Mouse (Mus musculus) MEL (cell line): Measurements from ENCODE around the gene Rhoh.

Experiments
- CHD2 ChIP-seq: IDR thresholded peaks from 2 replicates; pipeline ENCODE4 v1.6.1; 2011; ENCODE audit warnings: low read length, improper control_type of control experiment
- CTCF ChIP-seq, 3 experiments: IDR thresholded peaks in 2 of 3; conservative IDR thresholded peaks in 1 of 3; 2 replicates each; pipeline ENCODE4 v1.5.1; 2011 to 2012; ENCODE audit warnings: low read length in 3 of 3, low read depth in 2 of 3, mild to moderate bottlenecking in 2 of 3, improper control_type of control experiment in 1 of 3, inconsistent platforms in 1 of 3, mixed read lengths in 1 of 3, moderate library complexity in 1 of 3; ENCODE audit not compliant: control insufficient read depth in 1 of 3, insufficient read depth in 1 of 3, poor library complexity in 1 of 3, severe bottlenecking in 1 of 3
- E2F4 ChIP-seq: IDR thresholded peaks from 2 replicates; pipeline ENCODE4 v1.6.1; 2011; ENCODE audit warnings: low read depth, low read length, improper control_type of control experiment, borderline replicate concordance
- EP300 ChIP-seq, 2 experiments: IDR thresholded peaks; 2 replicates each; pipeline ENCODE4 v1.6.1; 2011; ENCODE audit warnings: improper control_type of control experiment in 2 of 2, low read length in 2 of 2, low read depth in 1 of 2, mild to moderate bottlenecking in 1 of 2
- HCFC1 ChIP-seq: IDR thresholded peaks from 2 replicates; pipeline ENCODE4 v1.6.1; 2012; ENCODE audit warnings: low read depth, mild to moderate bottlenecking, inconsistent platforms, low read length, improper control_type of control experiment, moderate library complexity
- JUND ChIP-seq: IDR thresholded peaks from 2 replicates; pipeline ENCODE4 v1.6.1; 2011; ENCODE audit warnings: low read depth, mild to moderate bottlenecking, improper control_type of control experiment, low read length
- MAX ChIP-seq: IDR thresholded peaks from 2 replicates; pipeline ENCODE4 v1.6.1; 2011; ENCODE audit warnings: low read length, improper control_type of control experiment
- MYC ChIP-seq: IDR thresholded peaks from 2 replicates; pipeline ENCODE4 v1.6.1; 2011; ENCODE audit warnings: low read depth, mild to moderate bottlenecking, low read length, improper control_type of control experiment, moderate library complexity
- POLR2AphosphoS2 ChIP-seq: IDR thresholded peaks from 2 replicates; pipeline ENCODE4 v1.6.1; 2011; ENCODE audit warnings: low read length, improper control_type of control experiment
- POLR2AphosphoS5 ChIP-seq: IDR thresholded peaks from 2 replicates; pipeline ENCODE4 v1.6.1; 2012; ENCODE audit warnings: low read depth, borderline replicate concordance, mild to moderate bottlenecking, inconsistent platforms, low read length, moderate library complexity, mixed read lengths
- TBP ChIP-seq: IDR thresholded peaks from 2 replicates; pipeline ENCODE4 v1.8.0; 2011; ENCODE audit warnings: low read depth, low read length, improper control_type of control experiment
- ZC3H11A ChIP-seq: IDR thresholded peaks from 2 replicates; pipeline ENCODE4 v1.6.1; 2012; ENCODE audit warnings: low read depth, mild to moderate bottlenecking, inconsistent platforms, low read length, improper control_type of control experiment
- ZKSCAN1 ChIP-seq: IDR thresholded peaks from 2 replicates; pipeline ENCODE4 v1.6.1; 2012; ENCODE audit warnings: low read depth, mild to moderate bottlenecking, inconsistent platforms, low read length, improper control_type of control experiment, moderate library complexity
- ZMIZ1 ChIP-seq: IDR thresholded peaks from 2 replicates; pipeline ENCODE4 v1.6.1; 2012; ENCODE audit warnings: low read depth, mild to moderate bottlenecking, inconsistent platforms, low read length, improper control_type of control experiment, moderate library complexity

DNA sequence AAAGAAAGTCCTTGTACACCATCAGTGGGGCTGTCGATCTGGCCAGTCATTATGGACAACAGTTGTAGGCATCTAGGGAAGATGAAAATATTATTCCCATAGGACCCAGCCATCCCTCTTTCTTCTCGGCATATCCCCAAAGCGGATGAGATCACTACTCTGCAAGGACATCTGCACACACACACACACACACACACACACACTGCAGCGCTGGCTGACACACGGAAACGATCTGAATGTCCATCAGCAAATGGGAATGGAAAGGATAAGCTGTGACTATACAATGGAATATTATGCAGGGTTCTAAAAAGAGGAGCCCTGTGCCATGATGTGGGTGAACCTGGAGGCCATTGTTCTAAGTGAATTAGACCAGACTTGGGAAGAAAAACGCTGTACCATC, 13.4 kb upstream of the Rhoh start:
- TF ChIP-seq POLR2AphosphoS5 (no peak), CTCF (IDR thresholded peaks at IDR 0.05 in 2 of 3, conservative IDR thresholded peaks at IDR 0.05 in 1 of 3; ENCODE audit: control insufficient read depth in 1 of 3, insufficient read depth in 1 of 3, low read depth in 2 of 3, low read length in 3 of 3, poor library complexity in 1 of 3, severe bottlenecking in 1 of 3) (no peak), ZC3H11A (no peak), MYC (no peak), POLR2AphosphoS2 (no peak), TBP (no peak), ZKSCAN1 (no peak), ZMIZ1 (no peak), MAX (no peak), CHD2 (no peak), EP300 (IDR thresholded peaks at IDR 0.05; ENCODE audit: low read depth in 1 of 2, low read length in 2 of 2) (no peak), E2F4 (no peak), HCFC1 (no peak), JUND (no peak)
